Mouse (Mus musculus): ENCODE data around the gene Pcgf3. TPM values are rescaled to one million over a fixed set of nuclear protein-coding genes. Genes with fewer than 3 reads are reported as not detected.

Pcgf3 gene
- polyA plus RNA-seq (2011; ENCODE audit: insufficient read depth, insufficient read length, low read depth, missing spikeins): 104 and 111 TPM in 2 replicates

GRCm38 (mm10) chr5:108461082-108462065 lies at the start of gene Pcgf3:
Pcgf3 (plus strand) TSS chr5:108461232.
- H3K9me3 ChIP-seq (replicated peaks; ENCODE audit: control insufficient read depth, insufficient read depth, low read length, poor library complexity, severe bottlenecking): no peaks in the 10 kb centered on the region
- peak within 1 kb of the TSS; percentile 91 for H3K4me3 ChIP-seq (ENCODE audit: low read depth, low read length)
- H3K9ac ChIP-seq (ENCODE audit: low read depth, poor library complexity, severe bottlenecking): peak within 1 kb of the TSS; percentile 87
- H3K27me3 ChIP-seq (ENCODE audit: control insufficient read depth, insufficient read depth, low read length, poor library complexity, severe bottlenecking): no peaks in the 10 kb centered on the region; the same call in 1 of the 2 replicates
- H3K4me1 ChIP-seq (ENCODE audit: control insufficient read depth, insufficient read depth, low read length): peaks cover 4% of the 10 kb centered on the region
- no peaks in the 10 kb centered on the region; the same call in 1 of the 2 replicates for H3K36me3 ChIP-seq (ENCODE audit: control insufficient read depth, insufficient read depth, low read length, poor library complexity, severe bottlenecking)
- H3K27ac ChIP-seq (ENCODE audit: insufficient read depth, low read length): no peak within 1 kb of the TSS
- TF ChIP-seq EP300 (IDR thresholded peaks at IDR 0.05; ENCODE audit: insufficient read depth, low read depth, low read length): no peak
- no peak for TF ChIP-seq CTCF (IDR thresholded peaks at IDR 0.05; ENCODE audit: low read depth, low read length)
- TF ChIP-seq POLR2A (IDR thresholded peaks at IDR 0.05; ENCODE audit: insufficient read depth, low read length): peak; percentile 54

GRCm38 (mm10) chr5:108414711-108415110 lies 46.3 kb upstream of the Pcgf3 start:
- Histone ChIP-seq H3K9ac (ENCODE audit: low read depth, poor library complexity, severe bottlenecking) (no peak overlapping the region), H3K27ac (ENCODE audit: insufficient read depth, low read length) (no peak overlapping the region), H3K9me3 (replicated peaks; ENCODE audit: control insufficient read depth, insufficient read depth, low read length, poor library complexity, severe bottlenecking) (no peaks in the 10 kb centered on the region), H3K27me3 (ENCODE audit: control insufficient read depth, insufficient read depth, low read length, poor library complexity, severe bottlenecking) (no peaks in the 10 kb centered on the region), H3K4me3 (ENCODE audit: low read depth, low read length) (no peak overlapping the region), H3K36me3 (ENCODE audit: control insufficient read depth, insufficient read depth, low read length, poor library complexity, severe bottlenecking) (no peaks in the 10 kb centered on the region), H3K4me1 (ENCODE audit: control insufficient read depth, insufficient read depth, low read length) (no peaks in the 10 kb centered on the region)
- no peak for TF ChIP-seq CTCF (IDR thresholded peaks at IDR 0.05; ENCODE audit: low read depth, low read length)
- no peak for TF ChIP-seq EP300 (IDR thresholded peaks at IDR 0.05; ENCODE audit: insufficient read depth, low read depth, low read length)
- no peak for TF ChIP-seq POLR2A (IDR thresholded peaks at IDR 0.05; ENCODE audit: insufficient read depth, low read length)

GRCm38 (mm10) chr5:108422741-108423140 lies 38.3 kb upstream of the Pcgf3 start:
- Histone ChIP-seq H3K9me3 (replicated peaks; ENCODE audit: control insufficient read depth, insufficient read depth, low read length, poor library complexity, severe bottlenecking) (no peaks in the 10 kb centered on the region), H3K4me3 (ENCODE audit: low read depth, low read length) (no peak overlapping the region)

GRCm38 (mm10) chr5:108423427-108423826 lies 37.6 kb upstream of the Pcgf3 start:
- Histone ChIP-seq H3K9ac (ENCODE audit: low read depth, poor library complexity, severe bottlenecking) (no peak overlapping the region), H3K27me3 (ENCODE audit: control insufficient read depth, insufficient read depth, low read length, poor library complexity, severe bottlenecking) (no peaks in the 10 kb centered on the region), H3K27ac (ENCODE audit: insufficient read depth, low read length) (no peak overlapping the region), H3K4me3 (ENCODE audit: low read depth, low read length) (no peak overlapping the region), H3K4me1 (ENCODE audit: control insufficient read depth, insufficient read depth, low read length) (no peaks in the 10 kb centered on the region), H3K36me3 (ENCODE audit: control insufficient read depth, insufficient read depth, low read length, poor library complexity, severe bottlenecking) (no peaks in the 10 kb centered on the region), H3K9me3 (replicated peaks; ENCODE audit: control insufficient read depth, insufficient read depth, low read length, poor library complexity, severe bottlenecking) (no peaks in the 10 kb centered on the region)
- no peak for TF ChIP-seq CTCF (IDR thresholded peaks at IDR 0.05; ENCODE audit: low read depth, low read length)
- no peak for TF ChIP-seq POLR2A (IDR thresholded peaks at IDR 0.05; ENCODE audit: insufficient read depth, low read length)
- TF ChIP-seq EP300 (IDR thresholded peaks at IDR 0.05; ENCODE audit: insufficient read depth, low read depth, low read length): no peak

More at GRCm38 (mm10) chr5:108422741-108423140, 38.3 kb upstream of the Pcgf3 start:
- H3K27ac ChIP-seq (ENCODE audit: insufficient read depth, low read length): no peak overlapping the region
- no peak for TF ChIP-seq EP300 (IDR thresholded peaks at IDR 0.05; ENCODE audit: insufficient read depth, low read depth, low read length)
- no peak for TF ChIP-seq POLR2A (IDR thresholded peaks at IDR 0.05; ENCODE audit: insufficient read depth, low read length)
- TF ChIP-seq CTCF (IDR thresholded peaks at IDR 0.05; ENCODE audit: low read depth, low read length): no peak
- no peaks in the 10 kb centered on the region for H3K27me3 ChIP-seq (ENCODE audit: control insufficient read depth, insufficient read depth, low read length, poor library complexity, severe bottlenecking)
- H3K36me3 ChIP-seq (ENCODE audit: control insufficient read depth, insufficient read depth, low read length, poor library complexity, severe bottlenecking): no peaks in the 10 kb centered on the region
- H3K4me1 ChIP-seq (ENCODE audit: control insufficient read depth, insufficient read depth, low read length): no peaks in the 10 kb centered on the region
- H3K9ac ChIP-seq (ENCODE audit: low read depth, poor library complexity, severe bottlenecking): no peak overlapping the region

- Histone ChIP-seq H3K4me3 (ENCODE audit: low read depth, low read length) (no peak overlapping the region), H3K9me3 (replicated peaks; ENCODE audit: control insufficient read depth, insufficient read depth, low read length, poor library complexity, severe bottlenecking) (no peaks in the 10 kb centered on the region), H3K4me1 (ENCODE audit: control insufficient read depth, insufficient read depth, low read length) (no peaks in the 10 kb centered on the region), H3K36me3 (ENCODE audit: control insufficient read depth, insufficient read depth, low read length, poor library complexity, severe bottlenecking) (peaks cover 2% of the 10 kb centered on the region; the same call in 1 of the 2 replicates), H3K9ac (ENCODE audit: low read depth, poor library complexity, severe bottlenecking) (no peak overlapping the region), H3K27ac (ENCODE audit: insufficient read depth, low read length) (no peak overlapping the region), H3K27me3 (ENCODE audit: control insufficient read depth, insufficient read depth, low read length, poor library complexity, severe bottlenecking) (no peaks in the 10 kb centered on the region)
- TF ChIP-seq EP300 (IDR thresholded peaks at IDR 0.05; ENCODE audit: insufficient read depth, low read depth, low read length) (no peak), CTCF (IDR thresholded peaks at IDR 0.05; ENCODE audit: low read depth, low read length) (peak; percentile 57)
Observed at GRCm38 (mm10) chr5:108427186-108427585, 33.8 kb upstream of the Pcgf3 start.

GRCm38 (mm10) chr5:108431196-108431595 lies 29.8 kb upstream of the Pcgf3 start:
- H3K9ac ChIP-seq (ENCODE audit: low read depth, poor library complexity, severe bottlenecking): no peak overlapping the region
- H3K4me1 ChIP-seq (ENCODE audit: control insufficient read depth, insufficient read depth, low read length): no peaks in the 10 kb centered on the region
- peaks cover 2% of the 10 kb centered on the region; the same call in 1 of the 2 replicates for H3K36me3 ChIP-seq (ENCODE audit: control insufficient read depth, insufficient read depth, low read length, poor library complexity, severe bottlenecking)
- TF ChIP-seq EP300 (IDR thresholded peaks at IDR 0.05; ENCODE audit: insufficient read depth, low read depth, low read length) (no peak), POLR2A (IDR thresholded peaks at IDR 0.05; ENCODE audit: insufficient read depth, low read length) (no peak), CTCF (IDR thresholded peaks at IDR 0.05; ENCODE audit: low read depth, low read length) (no peak)
- H3K27me3 ChIP-seq (ENCODE audit: control insufficient read depth, insufficient read depth, low read length, poor library complexity, severe bottlenecking): no peaks in the 10 kb centered on the region
- H3K27ac ChIP-seq (ENCODE audit: insufficient read depth, low read length): no peak overlapping the region
- H3K4me3 ChIP-seq (ENCODE audit: low read depth, low read length): no peak overlapping the region
- H3K9me3 ChIP-seq (replicated peaks; ENCODE audit: control insufficient read depth, insufficient read depth, low read length, poor library complexity, severe bottlenecking): no peaks in the 10 kb centered on the region
